Mouse (Mus musculus) CH12.LX (cell line): ENCODE measurements around the gene Dapl1. TPM values are rescaled to one million over a fixed set of nuclear protein-coding genes. Genes with fewer than 3 reads are reported as not detected.

Experiments
- DNase-seq: peaks from one replicate; pipeline ENCODE4 v3.0.0-alpha.2; 2013; ENCODE audit errors: extremely low read depth
- H3K27ac ChIP-seq: 2 replicates; pipeline ENCODE4 v1.5.1; 2012; ENCODE audit warnings: low read depth, mild to moderate bottlenecking, control low read depth, moderate library complexity; ENCODE audit not compliant: insufficient read depth
- H3K27me3 ChIP-seq: replicated peaks from 2 replicates; pipeline ENCODE3; 2012; ENCODE audit warnings: inconsistent platforms
- H3K36me3 ChIP-seq, 2 experiments: replicated peaks in 1 of 2; 2 replicates each; pipeline versions ENCODE3 to v1.6.1; 2012; ENCODE audit warnings: inconsistent platforms in 1 of 2, low read length in 1 of 2, mild to moderate bottlenecking in 1 of 2, mixed read lengths in 1 of 2, moderate library complexity in 1 of 2; ENCODE audit not compliant: control insufficient read depth in 1 of 2, insufficient read depth in 1 of 2
- H3K4me1 ChIP-seq, 2 experiments: 2 replicates each; pipeline ENCODE4 v1.6.1; 2012; ENCODE audit warnings: inconsistent platforms in 1 of 2, moderate library complexity in 1 of 2; ENCODE audit not compliant: insufficient read depth in 2 of 2, control insufficient read depth in 1 of 2
- H3K4me2 ChIP-seq: 2 replicates; pipeline ENCODE4 v1.6.1; 2012; ENCODE audit warnings: low read depth, mild to moderate bottlenecking, control low read depth; ENCODE audit not compliant: poor library complexity, insufficient read depth, severe bottlenecking
- H3K4me3 ChIP-seq, 3 experiments: fragments of 150-350 bp in 1 of 3; sonication (generic) in 1 of 3; replicated peaks in 1 of 3; 2 replicates each; pipeline versions ENCODE3 to v1.5.1; 2011 to 2012; ENCODE audit warnings: low read depth in 2 of 3, low read length in 2 of 3, mild to moderate bottlenecking in 2 of 3, moderate library complexity in 2 of 3, control low read depth in 1 of 3, improper control_type of control experiment in 1 of 3, inconsistent platforms in 1 of 3, mixed read lengths in 1 of 3; ENCODE audit not compliant: poor library complexity in 1 of 3
- H3K79me2 ChIP-seq: replicated peaks from 2 replicates; pipeline ENCODE4 v1.6.1; 2012; ENCODE audit warnings: mild to moderate bottlenecking, moderate library complexity; ENCODE audit not compliant: control insufficient read depth, poor library complexity, insufficient read depth, severe bottlenecking; ENCODE audit errors: extremely low read depth
- H3K9ac ChIP-seq: 2 replicates; pipeline ENCODE4 v1.6.1; 2012; ENCODE audit warnings: low read depth, mild to moderate bottlenecking, control low read depth, moderate library complexity; ENCODE audit not compliant: insufficient read depth
- H3K9me3 ChIP-seq: replicated peaks from 2 replicates; pipeline ENCODE3; 2012; ENCODE audit warnings: low read length, inconsistent platforms, mixed read lengths
- BHLHE40 ChIP-seq: IDR thresholded peaks from 2 replicates; pipeline ENCODE4 v1.6.1; 2011; ENCODE audit warnings: mild to moderate bottlenecking, low read depth, low read length, improper control_type of control experiment
- CHD2 ChIP-seq: IDR thresholded peaks from 2 replicates; pipeline ENCODE4 v1.6.1; 2011; ENCODE audit warnings: low read length, improper control_type of control experiment
- E2F4 ChIP-seq: IDR thresholded peaks from 2 replicates; pipeline ENCODE4 v1.6.1; 2011; ENCODE audit warnings: low read depth, low read length, improper control_type of control experiment; ENCODE audit not compliant: insufficient replicate concordance
- EP300 ChIP-seq: IDR thresholded peaks from 2 replicates; pipeline ENCODE4 v1.6.1; 2011; ENCODE audit warnings: low read length, improper control_type of control experiment
- HCFC1 ChIP-seq: IDR thresholded peaks from 2 replicates; pipeline ENCODE4 v1.6.1; 2012; ENCODE audit warnings: low read depth, mild to moderate bottlenecking, inconsistent platforms, low read length, improper control_type of control experiment
- JUND ChIP-seq: conservative IDR thresholded peaks from 2 replicates; pipeline ENCODE4 v1.6.1; 2011; ENCODE audit warnings: low read depth, low read length, improper control_type of control experiment
- MAZ ChIP-seq: IDR thresholded peaks from 2 replicates; pipeline ENCODE4 v1.6.1; 2012; ENCODE audit warnings: low read depth, mild to moderate bottlenecking, inconsistent platforms, low read length, improper control_type of control experiment, moderate library complexity
- MXI1 ChIP-seq: IDR thresholded peaks from 2 replicates; pipeline ENCODE4 v1.6.1; 2011; ENCODE audit warnings: mild to moderate bottlenecking, low read depth, low read length, improper control_type of control experiment
- MYC ChIP-seq: IDR thresholded peaks from 2 replicates; pipeline ENCODE4 v1.6.1; 2011; ENCODE audit warnings: low read depth, mild to moderate bottlenecking, improper control_type of control experiment, low read length
- NRF1 ChIP-seq: IDR thresholded peaks from 2 replicates; pipeline ENCODE4 v1.6.1; 2014; ENCODE audit warnings: low read depth, mild to moderate bottlenecking, inconsistent platforms, low read length, improper control_type of control experiment, moderate library complexity
- PAX5 ChIP-seq: IDR thresholded peaks from 2 replicates; pipeline ENCODE4 v1.6.1; 2012; ENCODE audit warnings: low read length, inconsistent platforms, mixed read lengths
- RAD21 ChIP-seq: IDR thresholded peaks from 2 replicates; pipeline ENCODE4 v1.6.1; 2011; ENCODE audit warnings: low read depth, mild to moderate bottlenecking, low read length, improper control_type of control experiment, moderate library complexity
- SIN3A ChIP-seq: IDR thresholded peaks from 2 replicates; pipeline ENCODE4 v1.6.1; 2012; ENCODE audit warnings: low read length, improper control_type of control experiment, inconsistent platforms
- TCF12 ChIP-seq: IDR thresholded peaks from 2 replicates; pipeline ENCODE4 v1.6.1; 2014; ENCODE audit warnings: low read depth, mild to moderate bottlenecking, inconsistent platforms, low read length, improper control_type of control experiment
- USF1 ChIP-seq: IDR thresholded peaks from 2 replicates; pipeline ENCODE4 v1.6.1; 2014; ENCODE audit warnings: low read depth, mild to moderate bottlenecking, inconsistent platforms, low read length, improper control_type of control experiment
- ZC3H11A ChIP-seq: IDR thresholded peaks from 2 replicates; pipeline ENCODE4 v1.6.1; 2012; ENCODE audit warnings: low read depth, mild to moderate bottlenecking, inconsistent platforms, low read length, improper control_type of control experiment
- dilution Hi-C: fragments of 300-500 bp; cut with MboI; formaldehyde crosslinking; loops from 2 replicates; pipeline ENCODE4 v1.14.3; 2020; ENCODE audit warnings: low sequenced_read_pairs; ENCODE audit not compliant: extremely low pct_unique_long_range_greater_than_20kb, extremely low pct_ligation_motif_present
- in situ Hi-C: fragments of 300-500 bp; cut with MboI; formaldehyde crosslinking; loops from 3 replicates; pipeline ENCODE4 v1.14.3; 2019; ENCODE audit warnings: low sequenced_read_pairs, low pct_ligation_motif_present, low pct_unique_long_range_greater_than_20kb, mixed read lengths
- polyA plus RNA-seq: library from polyadenylated mRNA; unstranded; fragments of >175 nt; gene quantifications from 2 replicates; pipeline ENCODE4 v1.2.1, GENCODE M21; 2012; ENCODE audit warnings: low read depth; ENCODE audit not compliant: insufficient read length
- total RNA-seq, 2 experiments: library from RNA; depleted of rRNA; stranded (reverse); fragments of 300-350 nt in 1 of 2; fragments of >200 nt in 1 of 2; gene quantifications; 2 replicates each; pipeline ENCODE4 v1.2.3; 2012 to 2014

The Dapl1 gene
- total and polyA plus RNA-seq, 3 experiments, result not detected

DNA sequence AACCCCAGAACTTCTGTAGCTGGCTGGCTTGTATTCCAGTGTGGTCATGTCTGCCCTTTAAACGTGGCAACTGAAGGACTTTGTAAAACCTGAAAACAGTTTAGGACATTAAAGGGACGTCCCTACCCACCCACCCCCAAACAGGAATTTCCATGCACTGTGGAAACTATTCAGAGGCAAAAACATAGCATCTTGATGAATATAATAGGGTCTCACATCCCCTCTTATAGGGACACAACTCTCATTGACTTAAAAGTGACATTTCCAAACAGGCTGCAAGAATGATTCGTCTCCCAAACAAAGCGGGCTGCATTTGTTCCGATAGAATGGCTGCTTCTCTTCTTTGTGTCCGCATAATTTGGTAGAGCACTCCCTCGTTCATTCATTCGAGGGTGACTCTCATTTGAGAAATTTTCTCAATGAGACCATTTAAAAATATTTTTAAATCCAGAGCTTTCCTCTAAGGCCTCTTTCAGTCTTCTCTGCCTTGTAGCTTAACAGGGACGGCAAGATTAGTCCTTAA is 59.2 kb downstream of the Dapl1 start:
- dilution Hi-C loops, result no loop called here
- Histone ChIP-seq H3K36me3 (no peaks in the 10 kb centered on the region), H3K4me1 (peaks cover 0 to 3% of the 10 kb centered on the region in 2 experiments; a peak in 1 of 4 replicates), H3K27me3 (no peaks in the 10 kb centered on the region), H3K4me2 (no peak overlapping the region), H3K9ac (no peak overlapping the region), H3K27ac (no peak overlapping the region), H3K79me2 (no peaks in the 10 kb centered on the region), H3K9me3 (no peaks in the 10 kb centered on the region), H3K4me3 (no peak overlapping the region)
- no peak for DNase-seq
- in situ Hi-C loops, result loop anchor here (10.0 to 25.0 kb wide), 2 partner anchors 191 to 894 kb away; no protein-coding TSS in a partner anchor
- TF ChIP-seq PAX5, result no peak

DNA sequence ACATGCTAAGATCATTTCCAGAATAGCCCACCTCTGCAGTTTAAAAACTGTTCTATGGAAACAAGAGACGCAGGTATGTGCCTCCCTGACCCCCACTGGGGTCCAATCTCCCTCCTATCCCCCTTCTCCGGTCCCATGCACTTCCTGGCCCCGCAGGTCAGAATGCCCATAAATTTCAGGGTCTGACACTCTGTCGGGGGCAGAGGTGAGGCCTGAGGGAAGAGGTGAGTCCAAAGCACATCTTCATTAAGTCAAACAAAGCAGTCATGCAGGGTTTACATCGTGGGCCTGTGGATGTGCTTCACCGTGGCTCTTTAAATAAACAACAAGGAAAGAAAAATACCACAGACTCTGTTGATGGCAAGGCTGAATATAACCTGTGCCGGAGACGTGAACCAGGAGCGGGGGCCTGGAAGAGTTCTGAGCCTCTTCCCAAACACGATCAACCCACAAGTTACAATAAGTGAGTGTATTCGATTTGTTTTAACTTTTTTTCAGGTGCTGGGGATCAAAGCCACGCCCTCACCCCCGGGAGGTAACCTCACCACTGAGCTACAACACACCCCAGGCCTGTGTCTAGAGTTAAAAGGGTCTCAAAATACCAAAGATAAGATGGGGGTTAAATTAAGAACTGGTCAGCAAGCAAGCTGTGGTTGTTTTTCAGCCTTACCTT is 59.9 kb downstream of the Dapl1 start:
- H3K4me1 ChIP-seq, result peaks cover 0 to 3% of the 10 kb centered on the region in 2 experiments; a peak in 1 of 4 replicates
- DNase-seq, result no peak
- H3K79me2 ChIP-seq, result no peaks in the 10 kb centered on the region
- H3K4me2 ChIP-seq, result no peak overlapping the region
- H3K4me3 ChIP-seq, result no peak overlapping the region
- H3K27ac ChIP-seq, result no peak overlapping the region
- TF ChIP-seq NRF1, result no peak
- TF ChIP-seq RAD21, result no peak
- no peak for TF ChIP-seq TCF12
- TF ChIP-seq E2F4, result no peak
- no peak for TF ChIP-seq SIN3A
- no peak for TF ChIP-seq HCFC1
- no peak for TF ChIP-seq JUND
- no peak for TF ChIP-seq ZC3H11A
- no peak for TF ChIP-seq USF1
- no peaks in the 10 kb centered on the region for H3K27me3 ChIP-seq
- H3K9me3 ChIP-seq, result no peaks in the 10 kb centered on the region
- in situ Hi-C loops (loop anchor here (10.0 to 25.0 kb wide), 2 partner anchors 190 to 893 kb away; no protein-coding TSS in a partner anchor), dilution Hi-C loops (no loop called here)
- H3K9ac ChIP-seq, result no peak overlapping the region
- no peaks in the 10 kb centered on the region for H3K36me3 ChIP-seq

DNA sequence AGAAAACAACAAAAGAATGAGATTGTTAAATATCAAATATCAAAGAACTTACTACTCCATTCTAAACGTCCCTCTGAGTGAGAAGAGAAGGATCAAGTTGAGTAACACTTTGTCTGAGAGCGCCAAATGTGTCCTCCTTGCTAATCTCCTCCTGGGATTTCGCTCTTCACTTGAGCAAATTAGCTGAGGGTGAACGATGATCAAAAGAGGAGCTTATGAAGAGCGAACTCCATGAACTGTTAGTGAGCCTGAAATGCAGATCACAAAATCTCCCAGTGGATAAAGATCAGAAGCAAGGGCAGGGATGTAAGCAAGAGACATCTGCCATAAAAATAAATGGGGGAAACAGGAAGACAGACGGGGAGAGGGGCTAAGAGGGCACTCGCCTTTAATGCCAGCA is 60.5 kb downstream of the Dapl1 start:
- no peak overlapping the region for H3K9ac ChIP-seq
- dilution Hi-C loops, result no loop called here

More for the DNA sequence above, 60.5 kb downstream of the Dapl1 start:
- Histone ChIP-seq H3K4me1 (peaks cover 0 to 3% of the 10 kb centered on the region in 2 experiments; a peak in 1 of 4 replicates), H3K9me3 (no peaks in the 10 kb centered on the region), H3K4me3 (no peak overlapping the region), H3K27ac (no peak overlapping the region), H3K79me2 (no peaks in the 10 kb centered on the region), H3K27me3 (no peaks in the 10 kb centered on the region), H3K4me2 (no peak overlapping the region), H3K36me3 (no peaks in the 10 kb centered on the region)
- DNase-seq, result no peak
- TF ChIP-seq MAZ (no peak), CHD2 (no peak), MYC (no peak), BHLHE40 (no peak), EP300 (no peak), SIN3A (no peak), MXI1 (no peak)
- in situ Hi-C loops, result loop anchor here (10.0 to 25.0 kb wide), 2 partner anchors 190 to 892 kb away; no protein-coding TSS in a partner anchor
